Mouse (Mus musculus): ENCODE data around the gene Apbb1.

DNA sequence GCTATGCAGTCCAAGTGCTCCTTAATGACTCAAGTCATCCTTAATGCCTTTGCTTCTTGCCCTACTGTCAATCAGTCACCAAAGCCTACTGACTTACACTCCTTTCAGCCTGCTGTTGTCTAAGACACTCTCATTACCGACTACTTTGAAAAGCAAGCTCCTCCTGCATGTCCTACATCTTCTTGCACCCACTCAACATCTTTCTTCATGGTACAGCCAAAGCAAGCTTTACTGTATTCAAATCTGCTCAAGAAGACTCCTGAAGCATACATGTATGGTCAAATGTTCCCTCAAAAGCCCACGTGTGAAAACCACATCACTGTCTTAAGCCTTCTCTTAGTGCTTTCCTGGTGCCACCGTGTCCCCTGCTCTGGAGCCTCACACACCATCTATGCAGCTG is 18.1 kb downstream of the Apbb1 start:
- TF ChIP-seq GATA1 (IDR thresholded peaks at IDR 0.05; ENCODE audit: low read length) (no peak), TAL1 (IDR thresholded peaks at IDR 0.05; ENCODE audit: low read length) (no peak)

Measured in erythroblast, embryonic 14.5 days (primary cell).